Mouse (Mus musculus) heart, postnatal 14 days (tissue): ENCODE data around the gene Cela3b. TPM values are rescaled to one million over a fixed set of nuclear protein-coding genes. Genes with fewer than 3 reads are reported as not detected.

ENCODE experiments used
- DNase-seq, 2 experiments: peaks; one replicate each; pipeline ENCODE4 v3.0.0; 2021 to 2022
- intact Hi-C: fragments of 180-260 bp; cut with DNase I; formaldehyde crosslinking; loops from one replicate; pipeline ENCODE4 v1.15.1; 2025
- total RNA-seq, 2 experiments: library from RNA; stranded (reverse); gene quantifications; 2 replicates each; pipeline ENCODE4 v1.2.3; 2021

Gene Cela3b
- total RNA-seq, 2 experiments from 2014 or later: not detected

- no peak for DNase-seq
- intact Hi-C loops: no loop called here
Measured at GRCm38 (mm10) chr4:137465125-137465787, 34.9 kb upstream of the Cela3b start.

- intact Hi-C loops: loop anchor here (5.0 kb wide), 1 partner anchor 35 kb away; no protein-coding TSS in a partner anchor
Measured at GRCm38 (mm10) chr4:137461981-137462690, 31.8 kb upstream of the Cela3b start.

GRCm38 (mm10) chr4:137461217-137461616 lies 30.9 kb upstream of the Cela3b start:
- no peak for DNase-seq
- intact Hi-C loops: loop anchor here (5.0 kb wide), 1 partner anchor 36 kb away; no protein-coding TSS in a partner anchor

More at GRCm38 (mm10) chr4:137461981-137462690, 31.8 kb upstream of the Cela3b start:
- no peak for DNase-seq

- intact Hi-C loops: loop anchor here (5.0 kb wide), 1 partner anchor 37 kb away; no protein-coding TSS in a partner anchor
- DNase-seq: no peak
Measured at GRCm38 (mm10) chr4:137460676-137461075, 30.3 kb upstream of the Cela3b start.

- intact Hi-C loops: no loop called here
- DNase-seq: no peak
Measured at GRCm38 (mm10) chr4:137458861-137459260, 28.5 kb upstream of the Cela3b start.

- intact Hi-C loops: no loop called here
- no peak for DNase-seq
Measured at GRCm38 (mm10) chr4:137458310-137458709, 28.0 kb upstream of the Cela3b start.

- intact Hi-C loops: no loop called here
- no peak for DNase-seq
Measured at GRCm38 (mm10) chr4:137457292-137457691, 27.0 kb upstream of the Cela3b start.

GRCm38 (mm10) chr4:137456581-137456980 lies 26.2 kb upstream of the Cela3b start:
- intact Hi-C loops: no loop called here

GRCm38 (mm10) chr4:137454582-137454981 lies 24.2 kb upstream of the Cela3b start:
- no peak for DNase-seq
- intact Hi-C loops: no loop called here

More at GRCm38 (mm10) chr4:137456581-137456980, 26.2 kb upstream of the Cela3b start:
- no peak for DNase-seq

- intact Hi-C loops: no loop called here
- DNase-seq: no peak
Measured at GRCm38 (mm10) chr4:137453234-137453767, 23.0 kb upstream of the Cela3b start, which contains the start of gene 1700013G24Rik. Gene 1700013G24Rik (plus strand): TSS chr4:137453284.

GRCm38 (mm10) chr4:137452190-137452589 lies 21.9 kb upstream of the Cela3b start:
- DNase-seq: no peak
- intact Hi-C loops: no loop called here

- intact Hi-C loops: loop anchor here (5.0 kb wide), 1 partner anchor 53 kb away; no protein-coding TSS in a partner anchor
- DNase-seq: peak in 1 of 2 experiments; percentile 64
Measured at GRCm38 (mm10) chr4:137449715-137450114, 19.4 kb upstream of the Cela3b start.

GRCm38 (mm10) chr4:137449132-137449531 lies 18.8 kb upstream of the Cela3b start:
- no peak for DNase-seq
- intact Hi-C loops: loop anchor here (5.0 kb wide), 1 partner anchor 53 kb away; no protein-coding TSS in a partner anchor

- intact Hi-C loops: loop anchor here (5.0 kb wide), 1 partner anchor 54 kb away; no protein-coding TSS in a partner anchor
- DNase-seq: no peak
Measured at GRCm38 (mm10) chr4:137448641-137449040, 18.3 kb upstream of the Cela3b start.

- intact Hi-C loops: loop anchor here (5.0 kb wide), 1 partner anchor 54 kb away; no protein-coding TSS in a partner anchor
- DNase-seq: peak in 1 of 2 experiments; percentile 65
Measured at GRCm38 (mm10) chr4:137448197-137448596, 17.9 kb upstream of the Cela3b start.

GRCm38 (mm10) chr4:137447363-137448196 lies 17.2 kb upstream of the Cela3b start:
- peak; percentile 49 to 54 for DNase-seq
- intact Hi-C loops: loop anchor here (5.0 kb wide), 1 partner anchor 55 kb away; no protein-coding TSS in a partner anchor

- DNase-seq: no peak
- intact Hi-C loops: loop anchor here (5.0 kb wide), 1 partner anchor 56 kb away; no protein-coding TSS in a partner anchor
Measured at GRCm38 (mm10) chr4:137445881-137446280, 15.5 kb upstream of the Cela3b start.

GRCm38 (mm10) chr4:137443625-137444024 lies 13.3 kb upstream of the Cela3b start:
- intact Hi-C loops: loop anchor here (2.0 to 5.0 kb wide), 3 partner anchors 75 to 194 kb away; no protein-coding TSS in a partner anchor
- peak; percentile 81 to 88 for DNase-seq

- DNase-seq: no peak
- intact Hi-C loops: loop anchor here (5.0 kb wide), 2 partner anchors 101 to 196 kb away; no protein-coding TSS in a partner anchor
Measured at GRCm38 (mm10) chr4:137441332-137441731, 11.0 kb upstream of the Cela3b start.

- no peak for DNase-seq
- intact Hi-C loops: loop anchor here (10.0 kb wide), 1 partner anchor 274 kb away; no protein-coding TSS in a partner anchor
Measured at GRCm38 (mm10) chr4:137438842-137439241, 8.5 kb upstream of the Cela3b start.
